Mouse (Mus musculus): Measurements from ENCODE around the gene Tyw1. TPM values are rescaled to one million over a fixed set of nuclear protein-coding genes. Genes with fewer than 3 reads are reported as not detected.

Tyw1 gene
- total RNA-seq, 2 experiments from 2014 or later = 21.1 to 27.8 TPM

DNA sequence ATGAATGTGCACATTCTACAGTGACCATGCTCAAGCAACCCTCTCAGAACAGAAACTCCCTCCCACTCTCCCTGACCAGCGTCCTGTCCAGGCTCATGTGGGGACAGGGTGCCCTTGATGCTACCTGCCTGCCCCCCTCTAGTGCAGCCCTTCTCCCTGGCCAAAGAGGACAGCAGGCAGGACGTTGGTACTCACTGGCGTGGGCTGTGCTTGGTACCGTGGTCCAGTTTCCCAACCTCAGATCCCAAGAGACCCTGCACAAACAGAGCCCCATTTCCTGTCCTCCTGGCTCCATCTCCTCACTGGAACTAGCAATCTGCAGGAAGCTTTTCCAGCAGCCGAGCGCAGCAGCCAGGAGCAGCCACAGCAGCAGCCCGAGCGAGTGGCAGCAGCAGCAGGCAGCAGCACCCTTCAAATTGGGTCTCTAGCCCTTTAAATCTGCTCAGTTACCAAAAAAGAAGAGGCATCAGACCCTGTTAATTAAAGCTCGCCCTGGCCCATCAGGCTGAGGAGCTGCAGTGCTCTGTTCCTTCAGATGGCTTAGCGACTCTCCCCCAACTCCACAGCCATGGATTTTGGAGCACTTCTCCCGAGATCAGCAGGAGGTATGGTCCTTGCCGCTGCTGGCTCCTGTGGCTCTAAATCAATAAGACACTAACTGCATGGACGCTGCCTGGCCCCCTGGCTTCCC lies 128.9 kb downstream of the Tyw1 start, which contains the start of gene A330070K13Rik:
Gene A330070K13Rik (minus strand): TSS at position 410 of the 691 bp plus-strand sequence.
- no peak for DNase-seq (ENCODE audit: low spot score in 2 of 2)

DNA sequence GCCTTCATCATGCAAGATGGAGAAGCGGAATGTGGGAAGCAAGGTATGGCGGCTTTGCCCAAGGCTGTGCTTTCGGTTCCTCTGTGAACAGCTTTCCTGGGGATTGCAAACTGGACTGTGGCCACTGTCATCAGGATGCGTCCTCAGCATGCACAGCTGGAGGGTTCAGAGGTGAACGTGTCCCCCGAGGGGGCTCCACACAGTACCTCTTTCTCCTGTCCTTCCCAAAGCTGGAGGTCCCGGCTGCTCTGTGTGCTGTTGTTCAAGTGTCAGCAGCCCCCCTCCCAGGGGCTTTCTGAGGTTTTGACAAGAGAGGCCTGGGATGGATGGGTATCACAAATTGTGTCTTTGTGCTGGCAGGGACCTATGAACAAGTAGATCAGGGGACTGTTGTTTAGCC lies 131.0 kb downstream of the Tyw1 start:
- DNase-seq (ENCODE audit: low spot score in 2 of 2) = no peak

Other genes starting within 250 kb of the Tyw1 start
- 100 to 1,000 TPM in 1 of 2 experiments, 10 to 100 TPM in 1; 80.6 to 121 TPM for gene Asl, start 226.4 kb upstream of the Tyw1 start, total RNA-seq (2021)
- 10 to 100 TPM; 26.0 to 40.2 TPM for gene Crcp, start 226.3 kb upstream of the Tyw1 start, total RNA-seq (2021)
- 10 to 100 TPM; 27.2 to 28.8 TPM for gene Tpst1, start 182.3 kb upstream of the Tyw1 start, total RNA-seq (2021)
- gene Kctd7, start 110.8 kb upstream of the Tyw1 start, total RNA-seq (2021) = 10 to 100 TPM in 1 of 2 experiments, 1 to 10 TPM in 1; 9.7 to 10.3 TPM
- gene Rabgef1, start 83.8 kb upstream of the Tyw1 start, total RNA-seq (2021) = 10 to 100 TPM; 34.7 to 58.1 TPM
- 10 to 100 TPM; 57.9 to 75.8 TPM for gene Tmem248, start 38.5 kb upstream of the Tyw1 start, total RNA-seq (2021)
- 100 to 1,000 TPM; 119 to 126 TPM for gene Sbds, start 89 bp upstream of the Tyw1 start, total RNA-seq (2021)
- gene Caln1, start 113.8 kb downstream of the Tyw1 start, total RNA-seq (2021) = 10 to 100 TPM; 36.3 to 37.2 TPM
- gene A330070K13Rik, start 129.0 kb downstream of the Tyw1 start, total RNA-seq (2021) = not detected

Data from adrenal gland, adult 18-20 months (tissue).